Mouse (Mus musculus): Measurements from ENCODE around the gene Sco2. TPM values are rescaled to one million over a fixed set of nuclear protein-coding genes. Genes with fewer than 3 reads are reported as not detected.

The Sco2 gene
- polyA plus RNA-seq, 1 experiment from 2014 or later: 5.6 TPM

Other genes with a start within 250 kb of the Sco2 start
- gene Hdac10, start 245.1 kb downstream of the Sco2 start, polyA plus RNA-seq (2015; fragmentation: Nextera tagmentation; extraction: Ambion mirVana): 22.4 and 23.4 TPM in 2 replicates
- 7.1 and 15.4 TPM in 2 replicates for gene Mapk12, start 233.1 kb downstream of the Sco2 start, polyA plus RNA-seq (2015; fragmentation: Nextera tagmentation; extraction: Ambion mirVana)
- gene Mapk11, start 224.2 kb downstream of the Sco2 start, polyA plus RNA-seq (2015; fragmentation: Nextera tagmentation; extraction: Ambion mirVana): 7.8 and 8.3 TPM in 2 replicates
- gene Plxnb2, start 193.1 kb downstream of the Sco2 start, polyA plus RNA-seq (2015; fragmentation: Nextera tagmentation; extraction: Ambion mirVana): 144 and 149 TPM in 2 replicates
- gene Dennd6b, start 177.3 kb downstream of the Sco2 start, polyA plus RNA-seq (2015; fragmentation: Nextera tagmentation; extraction: Ambion mirVana): 12.4 and 13.0 TPM in 2 replicates
- gene Ppp6r2, start 162.3 kb downstream of the Sco2 start, polyA plus RNA-seq (2015; fragmentation: Nextera tagmentation; extraction: Ambion mirVana): 24.5 and 25.0 TPM in 2 replicates
- 50.9 and 55.3 TPM in 2 replicates for gene Sbf1, start 58.5 kb downstream of the Sco2 start, polyA plus RNA-seq (2015; fragmentation: Nextera tagmentation; extraction: Ambion mirVana)
- 1.6 and 1.9 TPM in 2 replicates for gene Adm2, start 51.1 kb downstream of the Sco2 start, polyA plus RNA-seq (2015; fragmentation: Nextera tagmentation; extraction: Ambion mirVana)
- not detected in 2 replicates for gene Miox, start 39.4 kb downstream of the Sco2 start, polyA plus RNA-seq (2015; fragmentation: Nextera tagmentation; extraction: Ambion mirVana)
- gene Lmf2, start 18.2 kb downstream of the Sco2 start, polyA plus RNA-seq (2015; fragmentation: Nextera tagmentation; extraction: Ambion mirVana): 67.8 and 77.2 TPM in 2 replicates
- gene Ncaph2, start 18.1 kb downstream of the Sco2 start, polyA plus RNA-seq (2015; fragmentation: Nextera tagmentation; extraction: Ambion mirVana): 151 and 161 TPM in 2 replicates
- 1.0 and 1.6 TPM in 2 replicates for gene Tymp, start 3.2 kb upstream of the Sco2 start, polyA plus RNA-seq (2015; fragmentation: Nextera tagmentation; extraction: Ambion mirVana)
- gene Odf3b, start 5.4 kb upstream of the Sco2 start, polyA plus RNA-seq (2015; fragmentation: Nextera tagmentation; extraction: Ambion mirVana): 0.42 and 0.56 TPM in 2 replicates
- not detected in 2 replicates for gene Klhdc7b, start 11.1 kb upstream of the Sco2 start, polyA plus RNA-seq (2015; fragmentation: Nextera tagmentation; extraction: Ambion mirVana)
- not detected in 2 replicates for gene Syce3, start 36.7 kb upstream of the Sco2 start, polyA plus RNA-seq (2015; fragmentation: Nextera tagmentation; extraction: Ambion mirVana)
- gene Cpt1b, start 52.0 kb upstream of the Sco2 start, polyA plus RNA-seq (2015; fragmentation: Nextera tagmentation; extraction: Ambion mirVana): 0.91 and 6.1 TPM in 2 replicates
- 2.1 and 3.5 TPM in 2 replicates for gene C730034F03Rik, start 55.7 kb upstream of the Sco2 start, polyA plus RNA-seq (2015; fragmentation: Nextera tagmentation; extraction: Ambion mirVana)
- 0.16 TPM in 1 of 2 replicates, not detected in the other for gene Gm44502, start 55.9 kb upstream of the Sco2 start, polyA plus RNA-seq (2015; fragmentation: Nextera tagmentation; extraction: Ambion mirVana)
- 53.0 and 55.5 TPM in 2 replicates for gene Chkb, start 56.1 kb upstream of the Sco2 start, polyA plus RNA-seq (2015; fragmentation: Nextera tagmentation; extraction: Ambion mirVana)
- 0.63 and 0.82 TPM in 2 replicates for gene Mapk8ip2, start 80.1 kb upstream of the Sco2 start, polyA plus RNA-seq (2015; fragmentation: Nextera tagmentation; extraction: Ambion mirVana)
- gene Arsa, start 103.6 kb upstream of the Sco2 start, polyA plus RNA-seq (2015; fragmentation: Nextera tagmentation; extraction: Ambion mirVana): 27.6 and 31.7 TPM in 2 replicates
- 1.2 and 1.7 TPM in 2 replicates for gene Shank3, start 125.8 kb upstream of the Sco2 start, polyA plus RNA-seq (2015; fragmentation: Nextera tagmentation; extraction: Ambion mirVana)
- 0.22 TPM in 1 of 2 replicates, not detected in the other for gene Acr, start 194.5 kb upstream of the Sco2 start, polyA plus RNA-seq (2015; fragmentation: Nextera tagmentation; extraction: Ambion mirVana)
- 38.0 and 38.4 TPM in 2 replicates for gene Rabl2, start 218.1 kb upstream of the Sco2 start, polyA plus RNA-seq (2015; fragmentation: Nextera tagmentation; extraction: Ambion mirVana)